Mouse (Mus musculus) kidney, adult 2 months (tissue): ENCODE data around the gene Olfr1048. TPM values are rescaled to one million over a fixed set of nuclear protein-coding genes. Genes with fewer than 3 reads are reported as not detected.
"Not testable (repeated sequence)": the region's sequence is repeated elsewhere in the genome, so short reads cannot be mapped to it uniquely, and the experiment has no call there.

Experiments used
- DNase-seq: peaks from one replicate; pipeline ENCODE4 v3.0.0; 2021
- H3K27ac ChIP-seq: fragments of 200-500 bp; 2 replicates; pipeline ENCODE4 v1.5.1; 2012; ENCODE audit warnings: low read depth, low read length, control low read depth, inconsistent platforms; ENCODE audit not compliant: insufficient read depth
- H3K27me3 ChIP-seq: fragments of 200-500 bp; replicated peaks from 2 replicates; pipeline ENCODE4 v1.6.1; 2012; ENCODE audit warnings: mild to moderate bottlenecking, moderate library complexity, low read length, inconsistent platforms; ENCODE audit not compliant: control insufficient read depth, insufficient read depth
- H3K36me3 ChIP-seq: fragments of 200-500 bp; 2 replicates; pipeline ENCODE4 v1.6.1; 2012; ENCODE audit warnings: mild to moderate bottlenecking, moderate library complexity, low read length, inconsistent platforms; ENCODE audit not compliant: control insufficient read depth, insufficient read depth
- H3K4me1 ChIP-seq: fragments of 200-500 bp; 2 replicates; pipeline ENCODE4 v1.6.1; 2011; ENCODE audit warnings: low read length; ENCODE audit not compliant: control insufficient read depth, insufficient read depth
- H3K4me3 ChIP-seq: fragments of 200-500 bp; 2 replicates; pipeline ENCODE4 v1.5.1; 2011; ENCODE audit warnings: mild to moderate bottlenecking, low read depth, low read length, control low read depth; ENCODE audit not compliant: insufficient read depth
- CTCF ChIP-seq: fragments of 200-500 bp; conservative IDR thresholded peaks from 2 replicates; pipeline ENCODE4 v1.5.1; 2011; ENCODE audit warnings: low read depth, mild to moderate bottlenecking, control low read depth, low read length, moderate library complexity, mixed read lengths; ENCODE audit not compliant: insufficient read depth, insufficient read length
- POLR2A ChIP-seq: fragments of 200-500 bp; IDR thresholded peaks from one replicate; pipeline ENCODE4 v1.6.1; 2011; ENCODE audit warnings: low read depth, low read length, control low read depth
- WGBS: fragments of 180-500 bp; shearing (Covaris S2); methylation state at CpG from one replicate; pipeline ENCODE4 v1.1.7; 2018; 5-methylcytosine and 5-hydroxymethylcytosine counted together
- polyA plus RNA-seq: library from polyadenylated mRNA; depleted of rRNA; stranded (reverse); fragments of >200 nt; gene quantifications from 2 replicates; pipeline ENCODE4 v1.2.3, GENCODE M21; 2012; rRNA removed

Gene Olfr1048
- polyA plus RNA-seq: not detected in 2 replicates

- TF ChIP-seq POLR2A: no peak
- TF ChIP-seq CTCF: no peak
- H3K4me1 ChIP-seq: no peaks in the 10 kb centered on the region
- H3K36me3 ChIP-seq: no peaks in the 10 kb centered on the region
- DNase-seq: no peak
- H3K27ac ChIP-seq: no peak within 1 kb of the TSS
- no peak within 1 kb of the TSS for H3K4me3 ChIP-seq
- no peaks in the 10 kb centered on the region for H3K27me3 ChIP-seq
Measured at GRCm38 (mm10) chr2:86240189-86240588, at the start of gene Olfr1048. Gene Olfr1048, minus strand, starts transcription at chr2:86240289.

- H3K4me3 ChIP-seq, H3K27ac ChIP-seq, H3K36me3 ChIP-seq, H3K4me1 ChIP-seq, H3K27me3 ChIP-seq, DNase-seq: not testable (repeated sequence)
Measured at GRCm38 (mm10) chr2:86278988-86279387, 38.9 kb upstream of the Olfr1048 start, which contains the start of gene Olfr1051. Gene Olfr1051, minus strand, starts transcription at chr2:86279088.

- not testable (repeated sequence) for H3K4me1 ChIP-seq, H3K4me3 ChIP-seq, H3K36me3 ChIP-seq, DNase-seq, H3K27ac ChIP-seq, H3K27me3 ChIP-seq
Measured at GRCm38 (mm10) chr2:86258228-86258627, 18.1 kb upstream of the Olfr1048 start, which contains the start of gene Olfr1049. Gene Olfr1049, minus strand, starts transcription at chr2:86258328.

- no peaks in the 10 kb centered on the region for H3K36me3 ChIP-seq
- H3K27me3 ChIP-seq: no peaks in the 10 kb centered on the region
- TF ChIP-seq CTCF: no peak
- TF ChIP-seq POLR2A: no peak
- H3K4me3 ChIP-seq: no peak within 1 kb of the TSS
- no peaks in the 10 kb centered on the region for H3K4me1 ChIP-seq
- no peak within 1 kb of the TSS for H3K27ac ChIP-seq
- 87% methylated on average over 1 of the region's 1 CpGs for WGBS
- no peak for DNase-seq
Measured at GRCm38 (mm10) chr2:86231301-86231700, 8.8 kb downstream of the Olfr1048 start, which contains the start of gene Olfr1047. Gene Olfr1047, minus strand, starts transcription at chr2:86231401.

GRCm38 (mm10) chr2:86219214-86219613 is 20.9 kb downstream of the Olfr1048 start, which contains the start of gene Olfr1046:
Gene Olfr1046, minus strand, starts transcription at chr2:86219314.
- H3K4me3 ChIP-seq: no peak within 1 kb of the TSS
- H3K27me3 ChIP-seq: no peaks in the 10 kb centered on the region
- WGBS: 56% methylated on average over 2 of the region's 2 CpGs
- no peak for DNase-seq
- no peaks in the 10 kb centered on the region for H3K4me1 ChIP-seq
- TF ChIP-seq CTCF: no peak
- TF ChIP-seq POLR2A: no peak
- no peak within 1 kb of the TSS for H3K27ac ChIP-seq
- no peaks in the 10 kb centered on the region for H3K36me3 ChIP-seq

GRCm38 (mm10) chr2:86202909-86203308 is 37.2 kb downstream of the Olfr1048 start, which contains the start of gene Olfr1045:
Gene Olfr1045, minus strand, starts transcription at chr2:86203009.
- no peak within 1 kb of the TSS for H3K27ac ChIP-seq
- TF ChIP-seq CTCF: no peak
- no peak for TF ChIP-seq POLR2A
- no peaks in the 10 kb centered on the region for H3K4me1 ChIP-seq
- no peaks in the 10 kb centered on the region for H3K36me3 ChIP-seq
- no peak for DNase-seq
- no peaks in the 10 kb centered on the region for H3K27me3 ChIP-seq
- H3K4me3 ChIP-seq: no peak within 1 kb of the TSS

- H3K27ac ChIP-seq: no peak overlapping the region
- no peaks in the 10 kb centered on the region for H3K4me1 ChIP-seq
- TF ChIP-seq POLR2A (no peak), CTCF (no peak)
- H3K36me3 ChIP-seq: no peaks in the 10 kb centered on the region
- no peak for DNase-seq
- H3K4me3 ChIP-seq: no peak overlapping the region
- WGBS: 47% methylated on average over 1 of the region's 1 CpGs
- H3K27me3 ChIP-seq: no peaks in the 10 kb centered on the region
Measured at GRCm38 (mm10) chr2:86195863-86196262, 44.2 kb downstream of the Olfr1048 start.

GRCm38 (mm10) chr2:86185583-86185982 is 54.5 kb downstream of the Olfr1048 start, which contains the start of gene Olfr52:
Gene Olfr52, minus strand, starts transcription at chr2:86185683.
- Histone ChIP-seq H3K27ac (no peak within 1 kb of the TSS), H3K4me3 (no peak within 1 kb of the TSS), H3K4me1 (no peaks in the 10 kb centered on the region), H3K27me3 (no peaks in the 10 kb centered on the region), H3K36me3 (no peaks in the 10 kb centered on the region)
- no peak for TF ChIP-seq CTCF
- no peak for TF ChIP-seq POLR2A
- DNase-seq: no peak

Other genes with a start within 250 kb of the Olfr1048 start
- not detected in 2 replicates for gene Olfr1031, start 250.0 kb downstream of the Olfr1048 start, polyA plus RNA-seq
- not detected in 2 replicates for gene Olfr1032, start 234.7 kb downstream of the Olfr1048 start, polyA plus RNA-seq
- 0.42 and 0.59 TPM in 2 replicates for gene Olfr1033, start 219.7 kb downstream of the Olfr1048 start, polyA plus RNA-seq
- 0.08 and 0.13 TPM in 2 replicates for gene Olfr1034, start 194.4 kb downstream of the Olfr1048 start, polyA plus RNA-seq
- gene Olfr1036, start 166.3 kb downstream of the Olfr1048 start, polyA plus RNA-seq: not detected in 2 replicates
- not detected in 2 replicates for gene Olfr1037, start 152.9 kb downstream of the Olfr1048 start, polyA plus RNA-seq
- gene Olfr1039, start 104.4 kb downstream of the Olfr1048 start, polyA plus RNA-seq: not detected in 2 replicates
- not detected in 2 replicates for gene Olfr1040, start 93.6 kb downstream of the Olfr1048 start, polyA plus RNA-seq
- gene Olfr1042, start 78.5 kb downstream of the Olfr1048 start, polyA plus RNA-seq: not detected in 2 replicates
- not detected in 2 replicates for gene Olfr1043, start 72.8 kb downstream of the Olfr1048 start, polyA plus RNA-seq
- gene Olfr1044, start 62.5 kb downstream of the Olfr1048 start, polyA plus RNA-seq: not detected in 2 replicates
- not detected in 2 replicates for gene Olfr52, start 54.6 kb downstream of the Olfr1048 start, polyA plus RNA-seq
- not detected in 2 replicates for gene Olfr1045, start 37.3 kb downstream of the Olfr1048 start, polyA plus RNA-seq
- not detected in 2 replicates for gene Olfr1046, start 21.0 kb downstream of the Olfr1048 start, polyA plus RNA-seq
- not detected in 2 replicates for gene Olfr1047, start 8.9 kb downstream of the Olfr1048 start, polyA plus RNA-seq
- gene Olfr1049, start 18.0 kb upstream of the Olfr1048 start, polyA plus RNA-seq: not detected in 2 replicates
- gene Olfr1051, start 38.8 kb upstream of the Olfr1048 start, polyA plus RNA-seq: not detected in 2 replicates
- gene Olfr1052, start 52.2 kb upstream of the Olfr1048 start, polyA plus RNA-seq: not detected in 2 replicates
- gene Olfr1053, start 75.0 kb upstream of the Olfr1048 start, polyA plus RNA-seq: not detected in 2 replicates
- gene Olfr1054, start 95.1 kb upstream of the Olfr1048 start, polyA plus RNA-seq: not detected in 2 replicates
- gene Olfr1055, start 110.0 kb upstream of the Olfr1048 start, polyA plus RNA-seq: not detected in 2 replicates
- not detected in 2 replicates for gene Olfr1056, start 122.2 kb upstream of the Olfr1048 start, polyA plus RNA-seq
- not detected in 2 replicates for gene Olfr1057, start 138.1 kb upstream of the Olfr1048 start, polyA plus RNA-seq
- gene Olfr1058, start 148.3 kb upstream of the Olfr1048 start, polyA plus RNA-seq: not detected in 2 replicates
- not detected in 2 replicates for gene Olfr1061, start 173.8 kb upstream of the Olfr1048 start, polyA plus RNA-seq
- gene Olfr1062, start 186.5 kb upstream of the Olfr1048 start, polyA plus RNA-seq: not detected in 2 replicates
- not detected in 2 replicates for gene Olfr1065, start 210.3 kb upstream of the Olfr1048 start, polyA plus RNA-seq
- not detected in 2 replicates for gene Olfr1066, start 216.0 kb upstream of the Olfr1048 start, polyA plus RNA-seq
- not detected in 2 replicates for gene Olfr228, start 247.1 kb upstream of the Olfr1048 start, polyA plus RNA-seq